Mouse (Mus musculus): ENCODE data around the gene Cd300a. TPM values are rescaled to one million over a fixed set of nuclear protein-coding genes. Genes with fewer than 3 reads are reported as not detected.
"Not testable (repeated sequence)": the region's sequence is repeated elsewhere in the genome, so short reads cannot be mapped to it uniquely, and the experiment has no call there.

Cd300a gene
- polyA plus RNA-seq, 1 experiment from 2014 or later = 1.3 TPM

GRCm38 (mm10) chr11:114890542-114890941 lies 701 bp downstream of the Cd300a start:
- no peaks in the 10 kb centered on the region for H3K27me3 ChIP-seq (ENCODE audit: poor library complexity, severe bottlenecking)
- no peaks in the 10 kb centered on the region for H3K9me3 ChIP-seq
- H3K4me3 ChIP-seq = no peak overlapping the region
- H3K27ac ChIP-seq = no peak overlapping the region
- H3K36me3 ChIP-seq (replicated peaks) = no peaks in the 10 kb centered on the region
- H3K4me1 ChIP-seq = peaks cover 8% of the 10 kb centered on the region; the same call in 1 of the 2 replicates
- DNase-seq (ENCODE audit: extremely low spot score, low spot score) = no peak
- WGBS = 68% methylated on average over 5 of the region's 5 CpGs

DNA sequence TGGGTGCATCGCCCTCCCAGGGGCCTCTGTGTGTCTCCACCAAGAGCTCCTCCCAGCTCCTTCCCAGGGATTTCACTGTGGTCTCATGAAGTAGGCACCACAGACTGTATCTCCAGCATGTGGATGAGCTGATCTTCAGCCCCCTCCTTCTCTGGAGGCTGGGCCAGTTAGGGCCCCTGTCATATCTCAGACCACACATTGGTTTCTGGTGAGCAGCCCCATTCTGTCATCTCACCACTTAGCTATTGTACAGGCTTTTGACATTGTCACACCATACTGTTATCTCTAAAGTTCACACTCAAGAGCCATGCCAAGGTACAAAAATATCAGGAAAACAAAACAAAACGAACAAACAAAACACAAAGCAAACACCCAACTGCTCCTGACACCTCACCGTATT lies 6.2 kb downstream of the Cd300a start:
- 94% methylated on average over 3 of the region's 3 CpGs for WGBS
- H3K9me3 ChIP-seq = no peaks in the 10 kb centered on the region
- H3K27me3 ChIP-seq (ENCODE audit: poor library complexity, severe bottlenecking) = no peaks in the 10 kb centered on the region
- no peak overlapping the region for H3K27ac ChIP-seq
- H3K4me3 ChIP-seq = no peak overlapping the region
- no peaks in the 10 kb centered on the region for H3K36me3 ChIP-seq (replicated peaks)
- no peak for DNase-seq (ENCODE audit: extremely low spot score, low spot score)
- no peaks in the 10 kb centered on the region for H3K4me1 ChIP-seq

GRCm38 (mm10) chr11:114898026-114898425 lies 8.2 kb downstream of the Cd300a start:
- Histone ChIP-seq H3K27ac (no peak overlapping the region), H3K9me3 (no peaks in the 10 kb centered on the region), H3K4me3 (no peak overlapping the region), H3K36me3 (replicated peaks) (no peaks in the 10 kb centered on the region), H3K27me3 (ENCODE audit: poor library complexity, severe bottlenecking) (no peaks in the 10 kb centered on the region), H3K4me1 (no peaks in the 10 kb centered on the region)
- no peak for DNase-seq (ENCODE audit: extremely low spot score, low spot score)
- 46% methylated on average over 1 of the region's 1 CpGs for WGBS

- DNase-seq (ENCODE audit: extremely low spot score, low spot score) = no peak
- no peaks in the 10 kb centered on the region for H3K9me3 ChIP-seq
- no peaks in the 10 kb centered on the region for H3K36me3 ChIP-seq (replicated peaks)
- H3K27me3 ChIP-seq (ENCODE audit: poor library complexity, severe bottlenecking) = no peaks in the 10 kb centered on the region
- no peaks in the 10 kb centered on the region for H3K4me1 ChIP-seq
- 86% methylated on average over 4 of the region's 4 CpGs for WGBS
- H3K27ac ChIP-seq = no peak overlapping the region
- no peak overlapping the region for H3K4me3 ChIP-seq
Observed at GRCm38 (mm10) chr11:114903224-114903623, 13.4 kb downstream of the Cd300a start.

DNA sequence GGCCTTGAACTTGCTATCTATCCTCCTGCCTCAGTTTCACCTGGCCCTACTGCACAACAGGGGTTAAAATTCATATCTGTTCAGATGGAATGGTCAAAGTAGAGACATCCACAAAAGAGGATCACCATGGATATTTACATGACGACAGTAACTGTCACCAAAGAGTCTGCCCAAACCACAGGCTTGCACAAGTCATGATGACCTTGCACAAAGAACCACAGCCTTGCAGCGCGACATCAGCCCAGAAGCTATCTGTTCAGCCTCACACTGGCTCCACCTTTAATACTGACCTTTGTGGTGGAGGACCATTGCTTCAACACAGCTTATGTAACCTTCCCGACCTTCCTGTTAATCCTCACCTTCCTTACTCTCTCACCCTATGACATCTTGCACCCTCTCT lies 17.7 kb downstream of the Cd300a start:
- H3K36me3 ChIP-seq (replicated peaks) = no peaks in the 10 kb centered on the region
- H3K27me3 ChIP-seq (ENCODE audit: poor library complexity, severe bottlenecking) = no peaks in the 10 kb centered on the region
- no peaks in the 10 kb centered on the region for H3K9me3 ChIP-seq
- H3K4me1 ChIP-seq = no peaks in the 10 kb centered on the region
- DNase-seq (ENCODE audit: extremely low spot score, low spot score) = no peak
- no peak overlapping the region for H3K4me3 ChIP-seq
- no peak overlapping the region for H3K27ac ChIP-seq
- 80% methylated on average over 4 of the region's 4 CpGs for WGBS

GRCm38 (mm10) chr11:114908086-114908485 lies 18.2 kb downstream of the Cd300a start:
- Histone ChIP-seq H3K36me3 (replicated peaks) (no peaks in the 10 kb centered on the region), H3K27me3 (ENCODE audit: poor library complexity, severe bottlenecking) (0 out of 2 replicates have a peak, but pooled peaks cover 2% of the 10 kb centered on the region), H3K27ac (no peak overlapping the region), H3K4me1 (no peaks in the 10 kb centered on the region), H3K4me3 (no peak overlapping the region), H3K9me3 (no peaks in the 10 kb centered on the region)
- DNase-seq (ENCODE audit: extremely low spot score, low spot score) = no peak
- 69% methylated on average over 4 of the region's 4 CpGs for WGBS

GRCm38 (mm10) chr11:114909538-114909937 lies 19.7 kb downstream of the Cd300a start:
- not testable (repeated sequence) for H3K9me3 ChIP-seq; DNase-seq (ENCODE audit: extremely low spot score, low spot score); H3K36me3 ChIP-seq (replicated peaks); H3K4me1 ChIP-seq; H3K27ac ChIP-seq; H3K4me3 ChIP-seq; H3K27me3 ChIP-seq (ENCODE audit: poor library complexity, severe bottlenecking)
- WGBS = 45% methylated on average over 3 of the region's 3 CpGs

GRCm38 (mm10) chr11:114912847-114913246 lies 23.0 kb downstream of the Cd300a start:
- peak; percentile 83 for DNase-seq (ENCODE audit: extremely low spot score, low spot score)
- Histone ChIP-seq H3K4me1 (no peaks in the 10 kb centered on the region), H3K4me3 (no peak overlapping the region), H3K9me3 (no peaks in the 10 kb centered on the region), H3K27me3 (ENCODE audit: poor library complexity, severe bottlenecking) (0 out of 2 replicates have a peak, but pooled peaks cover 8% of the 10 kb centered on the region), H3K36me3 (replicated peaks) (no peaks in the 10 kb centered on the region), H3K27ac (no peak overlapping the region)
- WGBS = 27% methylated on average over 9 of the region's 9 CpGs

GRCm38 (mm10) chr11:114914978-114915377 lies 25.1 kb downstream of the Cd300a start:
- no peaks in the 10 kb centered on the region for H3K36me3 ChIP-seq (replicated peaks)
- H3K27me3 ChIP-seq (ENCODE audit: poor library complexity, severe bottlenecking) = 0 out of 2 replicates have a peak, but pooled peaks cover 8% of the 10 kb centered on the region
- no peak for DNase-seq (ENCODE audit: extremely low spot score, low spot score)
- H3K9me3 ChIP-seq = peaks cover 6% of the 10 kb centered on the region
- H3K27ac ChIP-seq = no peak overlapping the region
- no peak overlapping the region for H3K4me3 ChIP-seq
- WGBS = 61% methylated on average over 7 of the region's 7 CpGs
- H3K4me1 ChIP-seq = no peaks in the 10 kb centered on the region

DNA sequence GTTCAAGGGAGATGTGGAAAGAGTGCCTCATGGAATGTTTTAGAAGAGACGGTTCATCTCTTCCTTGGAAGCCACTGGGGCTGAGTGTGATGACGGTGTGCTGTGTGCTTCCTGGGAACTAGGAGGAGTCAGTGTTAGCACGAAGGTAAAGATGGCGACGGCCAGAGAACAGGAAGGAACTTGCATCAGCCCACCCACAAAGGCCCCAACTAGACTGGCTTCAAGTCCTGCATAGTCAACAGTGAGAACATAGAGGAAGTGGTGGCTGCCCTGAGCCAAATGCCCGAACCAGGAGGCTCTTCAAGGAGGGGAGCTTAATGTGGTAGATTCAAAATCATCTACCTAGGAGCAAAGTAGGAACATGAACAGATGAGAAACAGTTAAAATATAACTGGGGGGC lies 27.3 kb downstream of the Cd300a start:
- no peaks in the 10 kb centered on the region for H3K36me3 ChIP-seq (replicated peaks)
- no peak overlapping the region for H3K4me3 ChIP-seq
- no peak for DNase-seq (ENCODE audit: extremely low spot score, low spot score)
- no peak overlapping the region for H3K27ac ChIP-seq
- WGBS = 88% methylated on average over 6 of the region's 6 CpGs
- H3K27me3 ChIP-seq (ENCODE audit: poor library complexity, severe bottlenecking) = 0 out of 2 replicates have a peak, but pooled peaks cover 8% of the 10 kb centered on the region
- H3K9me3 ChIP-seq = peaks cover 6% of the 10 kb centered on the region
- H3K4me1 ChIP-seq = no peaks in the 10 kb centered on the region

- 87% methylated on average over 4 of the region's 4 CpGs for WGBS
- no peak for DNase-seq (ENCODE audit: extremely low spot score, low spot score)
- no peaks in the 10 kb centered on the region for H3K27me3 ChIP-seq (ENCODE audit: poor library complexity, severe bottlenecking)
- H3K9me3 ChIP-seq = peaks cover 6% of the 10 kb centered on the region
- H3K27ac ChIP-seq = no peak overlapping the region
- no peaks in the 10 kb centered on the region for H3K4me1 ChIP-seq
- H3K4me3 ChIP-seq = no peak overlapping the region
- H3K36me3 ChIP-seq (replicated peaks) = no peaks in the 10 kb centered on the region
Observed at GRCm38 (mm10) chr11:114922439-114922838, 32.6 kb downstream of the Cd300a start.

DNA sequence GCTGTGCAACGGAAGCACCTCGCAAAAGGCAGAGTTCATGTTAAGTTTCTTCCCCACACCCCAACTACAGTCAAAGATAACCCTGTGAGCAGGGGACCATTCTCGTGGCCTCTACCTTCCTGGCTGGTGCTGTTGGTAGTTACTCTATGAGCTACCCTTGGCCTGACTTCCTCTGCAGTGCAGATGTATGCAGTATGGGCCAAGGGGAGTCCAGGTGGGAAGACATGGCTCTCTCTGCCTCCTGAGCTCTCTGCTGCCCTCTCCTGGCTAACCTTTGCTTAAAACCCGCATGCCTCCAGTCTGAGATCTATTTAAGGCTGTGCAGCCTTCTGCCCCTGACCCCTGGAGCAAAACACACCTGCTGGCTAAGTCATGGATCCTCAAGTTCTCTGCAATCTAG lies 34.1 kb downstream of the Cd300a start:
- H3K9me3 ChIP-seq = peaks cover 5% of the 10 kb centered on the region
- H3K27ac ChIP-seq = no peak overlapping the region
- no peak for DNase-seq (ENCODE audit: extremely low spot score, low spot score)
- no peak overlapping the region for H3K4me3 ChIP-seq
- no peaks in the 10 kb centered on the region for H3K4me1 ChIP-seq
- no peaks in the 10 kb centered on the region for H3K27me3 ChIP-seq (ENCODE audit: poor library complexity, severe bottlenecking)
- no peaks in the 10 kb centered on the region for H3K36me3 ChIP-seq (replicated peaks)
- 75% methylated on average over 4 of the region's 4 CpGs for WGBS

- H3K27me3 ChIP-seq (ENCODE audit: poor library complexity, severe bottlenecking) = no peaks in the 10 kb centered on the region
- 87% methylated on average over 2 of the region's 2 CpGs for WGBS
- H3K4me1 ChIP-seq = no peaks in the 10 kb centered on the region
- no peak for DNase-seq (ENCODE audit: extremely low spot score, low spot score)
- H3K4me3 ChIP-seq = no peak overlapping the region
- H3K9me3 ChIP-seq = no peaks in the 10 kb centered on the region
- H3K27ac ChIP-seq = no peak overlapping the region
- H3K36me3 ChIP-seq (replicated peaks) = no peaks in the 10 kb centered on the region
Observed at GRCm38 (mm10) chr11:114929581-114929980, 39.7 kb downstream of the Cd300a start.

DNA sequence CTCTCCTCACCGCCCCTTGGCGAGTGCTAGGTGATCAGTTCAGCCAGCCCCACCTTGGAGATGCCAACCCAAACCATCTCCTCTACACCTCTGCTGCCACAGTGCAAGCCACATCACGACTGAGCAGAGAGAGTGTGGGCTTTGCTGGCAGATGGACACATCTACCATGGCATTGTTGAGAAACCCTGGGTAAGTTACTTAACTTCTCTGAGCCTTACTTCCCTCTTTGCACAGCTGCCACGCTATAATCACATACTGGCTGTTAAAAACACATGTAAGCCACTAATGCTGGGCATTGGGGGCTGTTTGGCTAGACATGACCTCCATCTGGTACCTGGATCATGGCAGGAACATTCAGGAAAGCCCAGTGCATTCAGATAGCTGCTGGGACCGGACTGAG lies 41.2 kb downstream of the Cd300a start:
- no peaks in the 10 kb centered on the region for H3K9me3 ChIP-seq
- no peaks in the 10 kb centered on the region for H3K4me1 ChIP-seq
- no peak overlapping the region for H3K27ac ChIP-seq
- H3K27me3 ChIP-seq (ENCODE audit: poor library complexity, severe bottlenecking) = no peaks in the 10 kb centered on the region
- no peak overlapping the region for H3K4me3 ChIP-seq
- no peak for DNase-seq (ENCODE audit: extremely low spot score, low spot score)
- WGBS = 84% methylated on average over 5 of the region's 5 CpGs
- no peaks in the 10 kb centered on the region for H3K36me3 ChIP-seq (replicated peaks)
